Mouse (Mus musculus) testis, adult 2 months (tissue): ENCODE measurements around the gene Susd3.

Experiments used
- CTCF ChIP-seq: fragments of 200-500 bp; IDR thresholded peaks from 2 replicates; pipeline ENCODE4 v1.5.1; 2012; ENCODE audit warnings: low read depth, mild to moderate bottlenecking, inconsistent platforms, low read length, moderate library complexity; ENCODE audit not compliant: control insufficient read depth, insufficient read depth, insufficient replicate concordance
- POLR2A ChIP-seq: fragments of 200-500 bp; IDR thresholded peaks from 2 replicates; pipeline ENCODE4 v1.6.1; 2012; ENCODE audit warnings: low read depth, mild to moderate bottlenecking, inconsistent platforms, low read length, moderate library complexity; ENCODE audit not compliant: control insufficient read depth

DNA sequence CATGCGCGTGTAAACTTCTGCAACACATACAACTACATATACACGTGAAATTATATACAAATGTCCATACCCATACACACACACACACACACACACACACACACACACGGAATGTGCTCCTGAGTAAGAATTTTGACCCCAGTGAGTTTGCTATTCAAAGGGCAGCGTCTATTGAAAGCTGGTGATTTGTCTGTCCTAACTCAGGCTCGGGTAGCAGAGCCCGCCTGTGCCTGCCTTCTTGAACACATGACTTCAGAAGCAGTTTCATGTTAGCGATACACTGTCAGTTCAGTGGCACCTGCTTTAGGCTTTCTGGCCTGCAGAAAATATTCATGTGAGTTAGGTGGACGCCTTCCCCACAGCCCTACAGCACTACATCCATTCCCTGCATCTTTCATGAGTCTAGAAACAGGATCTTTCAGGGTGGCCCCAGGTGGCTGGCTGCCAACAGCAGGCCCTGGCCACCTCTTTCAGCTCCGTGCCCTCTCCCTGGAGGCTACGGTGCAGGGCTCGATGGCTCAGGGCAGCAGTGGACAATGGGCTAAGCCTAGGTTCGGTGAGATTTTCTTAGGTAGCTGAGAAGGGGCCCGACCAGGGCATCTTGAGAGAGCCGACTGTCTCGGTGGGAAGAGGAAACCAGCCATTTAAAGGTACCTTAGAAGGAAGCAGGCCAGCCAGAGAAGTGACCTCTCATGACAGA lies 56.2 kb downstream of the Susd3 start:
- TF ChIP-seq CTCF (no peak), POLR2A (no peak)
